Mouse (Mus musculus): ENCODE measurements at regions not wholly inside any gene's neighbourhood (a gene's known extent, or its start where the extent isn't known, plus 50 kb on each side); places are given as distances from the start of the nearest gene placed in this dataset.

DNA sequence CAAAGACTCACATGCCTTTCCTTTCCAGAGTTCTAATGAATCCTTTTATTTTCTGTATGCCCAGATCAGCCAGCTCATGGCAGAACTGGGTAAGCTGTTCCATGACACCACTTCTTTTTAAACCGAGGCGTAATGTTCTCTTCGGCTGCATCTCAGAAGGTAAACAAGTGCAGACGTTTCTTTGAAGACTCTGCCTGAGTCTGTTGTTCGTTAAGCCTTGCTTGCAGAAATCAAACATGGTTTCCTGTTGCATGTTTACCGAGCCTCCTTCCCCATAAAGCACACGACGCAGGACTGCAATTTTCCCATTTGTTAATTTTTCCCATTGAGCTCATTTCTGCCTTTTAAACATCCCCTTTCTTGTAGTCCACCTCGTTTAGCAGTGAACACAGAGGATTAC is 106.6 kb upstream of the Arglu1 start:
- ATAC-seq (ENCODE audit: poor library complexity, severe bottlenecking): no peak

DNA sequence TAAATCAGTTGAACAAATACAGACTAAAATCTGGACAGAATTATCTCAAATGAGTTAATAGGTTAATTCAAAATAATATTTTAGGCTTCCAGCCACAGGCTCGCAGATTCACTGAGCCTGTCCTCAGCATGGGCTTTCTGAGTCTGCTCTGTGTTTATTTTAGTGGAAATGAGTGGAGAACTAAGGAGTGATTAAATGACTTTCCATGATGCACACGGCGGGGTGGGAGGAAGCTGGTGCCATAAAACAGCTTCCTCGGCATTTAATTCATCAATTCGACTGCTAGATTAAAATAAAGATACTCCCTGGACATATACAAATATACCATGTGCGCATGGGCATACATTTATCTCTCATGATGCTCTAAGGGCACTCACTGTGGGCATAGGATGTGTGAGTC is 104.4 kb upstream of the Arglu1 start:
- no peak for ATAC-seq (ENCODE audit: poor library complexity, severe bottlenecking)

DNA sequence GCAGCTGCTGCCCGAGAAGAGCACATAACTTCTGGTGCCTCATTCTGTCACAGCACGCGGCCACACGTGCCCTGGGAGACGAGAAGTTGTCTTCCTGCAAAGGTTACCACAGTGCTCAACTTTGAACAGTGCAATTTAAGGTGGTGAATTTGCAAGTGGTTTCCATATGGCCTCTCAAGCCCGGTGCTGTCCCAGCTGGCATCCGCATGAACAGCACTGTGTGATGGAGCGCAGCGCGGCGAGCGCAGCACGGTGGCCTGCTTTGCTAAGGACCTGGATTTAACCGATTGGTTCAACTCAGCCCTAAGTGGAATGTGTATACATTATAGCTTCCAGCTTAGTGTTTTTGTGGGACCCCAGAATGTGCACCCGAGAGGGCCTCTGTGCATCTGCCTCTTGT is 89.6 kb upstream of the Arglu1 start:
- ATAC-seq (ENCODE audit: poor library complexity, severe bottlenecking): no peak

DNA sequence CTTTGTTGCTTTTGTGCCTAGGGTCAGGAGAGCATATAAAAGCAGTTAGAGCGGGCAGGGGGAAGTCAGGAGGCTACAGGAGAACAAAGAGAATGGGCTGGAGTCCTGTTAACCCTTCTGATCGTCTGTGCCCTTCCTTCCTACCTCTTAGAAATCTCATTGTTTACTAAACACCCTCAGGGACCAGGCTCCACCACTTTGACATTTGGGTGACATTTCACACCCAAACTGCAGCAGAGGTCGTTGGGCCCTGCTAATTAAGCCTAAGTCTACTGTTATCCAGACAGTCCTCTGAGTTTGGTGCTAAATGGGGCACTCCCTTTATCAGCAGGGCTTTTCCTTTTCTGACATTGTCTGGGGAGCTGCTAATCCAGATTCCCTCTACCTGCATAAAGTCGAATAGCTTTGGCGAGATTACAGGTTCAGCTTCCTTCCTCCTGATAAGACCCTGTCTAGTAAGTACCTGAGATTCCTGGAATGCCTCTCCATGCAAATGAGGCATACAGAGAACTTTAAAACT is 84.2 kb upstream of the Arglu1 start:
- no peak for ATAC-seq (ENCODE audit: poor library complexity, severe bottlenecking)

DNA sequence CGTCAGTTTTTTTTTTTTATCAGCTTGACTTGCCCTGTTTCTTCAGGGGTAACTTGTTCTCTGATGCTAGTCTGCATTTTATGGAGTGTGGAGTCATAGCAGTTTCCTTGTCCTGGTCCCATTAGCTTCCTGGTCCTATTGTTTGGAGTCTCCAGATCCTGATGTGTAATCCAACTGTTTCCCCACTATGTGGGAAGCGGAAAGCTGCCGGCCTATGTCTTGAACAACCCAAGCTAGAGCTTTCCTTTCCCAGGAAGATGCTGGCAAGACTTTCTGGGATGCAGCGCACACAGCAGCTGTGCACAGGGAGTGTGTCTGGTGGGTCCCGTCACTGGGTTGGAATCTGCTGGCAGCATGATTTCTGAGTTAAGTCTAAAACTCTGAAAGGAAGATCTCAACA is 82.1 kb upstream of the Arglu1 start:
- ATAC-seq (ENCODE audit: poor library complexity, severe bottlenecking): no peak

DNA sequence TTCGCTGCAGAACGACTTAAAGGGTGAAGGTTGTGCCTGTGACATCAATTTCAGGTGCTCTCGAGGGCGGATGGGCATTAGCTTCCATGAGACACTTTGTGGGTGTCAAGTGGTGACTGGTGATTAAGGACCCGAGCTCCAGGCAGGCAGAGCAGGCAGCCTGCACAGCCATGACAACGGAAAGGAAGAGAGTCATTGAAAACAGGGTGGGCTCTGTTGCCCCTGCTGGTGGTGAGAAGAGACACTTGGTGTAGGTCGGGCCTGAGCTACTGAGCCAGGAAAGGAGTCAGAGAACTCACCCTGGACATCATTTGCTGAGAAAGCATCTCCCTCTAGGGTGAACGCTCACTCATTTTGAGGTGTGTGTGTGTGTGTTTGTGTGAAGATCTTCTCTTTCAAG is 80.1 kb upstream of the Arglu1 start:
- no peak for ATAC-seq (ENCODE audit: poor library complexity, severe bottlenecking)

DNA sequence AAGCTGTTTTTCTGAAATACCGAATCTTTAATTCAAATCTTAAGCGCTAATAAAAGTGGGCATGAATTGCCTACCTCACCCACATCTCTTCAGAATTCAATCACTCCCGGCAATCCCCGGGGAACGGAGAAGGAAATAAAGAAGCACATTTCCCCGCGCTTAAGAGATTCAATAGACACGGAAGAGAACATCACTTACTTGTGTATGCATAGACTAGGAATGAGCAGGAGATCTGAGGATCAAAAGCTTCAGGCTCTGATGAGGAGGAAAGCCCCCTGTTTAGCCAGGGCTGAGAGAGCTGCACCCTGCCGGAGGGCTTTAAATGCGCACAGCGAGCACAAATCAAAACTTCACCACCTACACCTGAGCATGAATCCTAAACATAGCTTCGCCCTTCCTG is 72.0 kb upstream of the Arglu1 start:
- ATAC-seq (ENCODE audit: poor library complexity, severe bottlenecking): no peak

DNA sequence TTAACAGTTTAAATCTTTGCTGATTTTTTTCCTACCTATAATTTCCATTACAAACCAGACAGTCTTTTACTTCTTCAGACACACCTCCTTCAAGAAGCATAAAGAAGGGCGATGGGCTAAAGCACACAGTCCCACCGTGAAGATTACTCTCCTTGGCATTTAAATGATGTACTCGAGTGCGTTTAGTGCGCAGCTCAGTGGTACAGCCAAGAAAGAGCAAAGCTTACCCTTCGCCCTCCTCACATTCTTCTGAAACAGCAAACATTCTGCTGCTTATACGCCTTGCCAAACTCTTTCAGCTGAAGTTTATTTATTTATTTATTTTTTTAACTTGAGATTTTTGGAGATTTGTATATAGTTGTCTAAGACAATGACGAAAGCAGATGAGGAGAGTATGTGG is 68.0 kb upstream of the Arglu1 start:
- no peak for ATAC-seq (ENCODE audit: poor library complexity, severe bottlenecking)

DNA sequence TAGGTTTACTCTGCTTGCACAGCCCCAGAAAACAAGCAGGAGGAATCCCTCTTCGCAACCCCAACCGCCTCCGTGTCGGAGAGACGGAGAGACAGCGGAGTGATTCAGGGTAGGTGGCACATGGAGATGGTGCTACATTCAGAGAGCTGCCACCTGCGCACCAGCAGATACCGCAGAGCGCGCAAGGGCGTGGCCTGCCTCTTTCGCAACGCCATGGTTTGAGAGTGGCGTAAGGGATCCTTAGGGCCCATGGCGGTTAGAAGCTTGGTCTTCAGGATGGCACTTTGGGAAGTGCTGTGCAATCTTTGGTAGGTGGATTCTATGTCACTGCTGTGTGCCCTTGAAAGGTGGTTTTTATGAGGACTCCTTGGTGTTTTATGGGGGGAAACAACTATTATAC is 60.9 kb upstream of the Arglu1 start:
- peak; percentile 59 for ATAC-seq (ENCODE audit: poor library complexity, severe bottlenecking)

DNA sequence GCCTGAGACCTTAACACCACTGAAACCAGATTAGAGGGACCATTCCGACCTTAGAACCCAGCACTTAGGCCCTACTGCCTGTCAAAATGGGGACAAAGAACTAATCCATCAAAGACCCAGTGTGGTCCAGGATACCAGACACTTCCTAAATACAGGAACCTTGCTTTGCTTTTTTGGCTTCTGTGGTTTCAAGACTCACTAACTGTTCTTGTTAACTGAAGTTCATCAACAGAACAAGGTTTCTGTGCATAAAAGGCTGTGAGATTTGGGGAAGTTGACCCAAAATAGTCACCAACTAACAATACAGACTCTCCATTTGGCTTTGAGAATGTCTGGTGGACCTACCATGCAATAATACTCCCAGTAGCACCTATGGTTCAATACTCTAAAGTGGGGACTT is 56.4 kb upstream of the Arglu1 start:
- peak; percentile 21; the same call in 1 of the 2 replicates for ATAC-seq (ENCODE audit: poor library complexity, severe bottlenecking)

DNA sequence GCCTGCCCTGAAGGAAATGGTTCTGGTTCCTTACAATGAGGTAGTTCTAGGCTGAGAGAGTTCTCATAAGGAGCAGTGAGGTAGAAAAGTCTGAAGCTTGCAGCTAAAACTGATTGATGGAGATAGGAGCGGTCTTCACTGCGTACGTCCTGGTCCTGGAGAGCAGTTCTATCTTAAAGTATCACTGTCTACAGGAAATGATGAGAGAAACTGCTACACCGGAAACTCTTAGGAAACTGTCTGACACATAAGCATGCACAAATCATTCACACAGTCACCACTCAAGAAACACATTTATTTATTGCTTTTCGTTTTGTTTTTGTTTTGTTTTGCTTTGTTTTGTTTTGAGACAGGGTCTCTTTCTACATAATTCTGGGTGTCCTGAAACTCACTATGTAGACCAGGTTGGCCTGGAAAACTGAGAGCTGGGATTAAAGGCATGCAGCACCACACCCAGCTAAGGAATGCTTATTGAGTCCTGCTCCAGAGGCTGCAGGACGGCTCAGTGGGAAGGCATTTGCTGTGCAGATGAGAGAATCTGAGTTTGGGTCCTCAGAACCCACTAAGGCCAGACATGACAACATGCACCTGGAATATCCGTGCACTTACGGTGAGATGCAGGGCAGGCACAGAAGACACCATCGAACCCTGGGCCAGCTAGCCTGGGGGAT is 55.4 kb upstream of the Arglu1 start:
- ATAC-seq (ENCODE audit: poor library complexity, severe bottlenecking): peak; percentile 64

Data from megakaryocyte, adult 5-6 weeks (primary cell).